Mouse (Mus musculus) thymus, postnatal 0 days (tissue): Measurements from ENCODE around the gene Xntrpc. TPM values are rescaled to one million over a fixed set of nuclear protein-coding genes. Genes with fewer than 3 reads are reported as not detected.
"Not testable (repeated sequence)": the region's sequence is repeated elsewhere in the genome, so short reads cannot be mapped to it uniquely, and the experiment has no call there.

Experiments used
- DNase-seq: peaks from one replicate; pipeline ENCODE4 v3.0.0-alpha.2; 2015; ENCODE audit warnings: low spot score
- polyA plus RNA-seq: library from polyadenylated mRNA; unstranded; fragments of >200 nt; fragmentation: Nextera tagmentation; extraction: Ambion mirVana; gene quantifications from 2 replicates; pipeline ENCODE4 v1.2.1, GENCODE M21; 2015

The Xntrpc gene
- 0.74 and 0.96 TPM in 2 replicates for polyA plus RNA-seq

GRCm38 (mm10) chr7:102065046-102065891, at the start of gene Xntrpc, which contains the start of the genes Rnf121 and Xndc1:
Gene Xntrpc (plus strand): TSS chr7:102065713.
Gene Rnf121 (minus strand): TSS chr7:102065469.
Gene Xndc1 (plus strand): TSS chr7:102065511.
- DNase-seq: peak; percentile 93

- DNase-seq: no peak
Observed at GRCm38 (mm10) chr7:102016936-102017335, 48.6 kb upstream of the Xntrpc start.

GRCm38 (mm10) chr7:102017452-102017851, 48.1 kb upstream of the Xntrpc start:
- no peak for DNase-seq

GRCm38 (mm10) chr7:102018034-102018433, 47.5 kb upstream of the Xntrpc start:
- no peak for DNase-seq

GRCm38 (mm10) chr7:102018590-102018989, 46.9 kb upstream of the Xntrpc start, which contains the start of gene Il18bp:
Gene Il18bp (minus strand): TSS chr7:102018690.
- no peak for DNase-seq

- no peak for DNase-seq
Observed at GRCm38 (mm10) chr7:102019362-102019761, 46.2 kb upstream of the Xntrpc start.

- DNase-seq: not testable (repeated sequence)
Observed at GRCm38 (mm10) chr7:102020934-102021333, 44.6 kb upstream of the Xntrpc start.

GRCm38 (mm10) chr7:102023821-102024220, 41.7 kb upstream of the Xntrpc start:
- no peak for DNase-seq

GRCm38 (mm10) chr7:102025187-102026119, 40.1 kb upstream of the Xntrpc start:
- no peak for DNase-seq

GRCm38 (mm10) chr7:102034904-102035303, 30.6 kb upstream of the Xntrpc start:
- peak; percentile 23 for DNase-seq

GRCm38 (mm10) chr7:102035534-102035933, 30.0 kb upstream of the Xntrpc start:
- no peak for DNase-seq

- no peak for DNase-seq
Observed at GRCm38 (mm10) chr7:102037318-102037717, 28.2 kb upstream of the Xntrpc start.

- no peak for DNase-seq
Observed at GRCm38 (mm10) chr7:102042314-102042713, 23.2 kb upstream of the Xntrpc start.

GRCm38 (mm10) chr7:102048524-102048923, 17.0 kb upstream of the Xntrpc start:
- peak; percentile 12 for DNase-seq

- DNase-seq: no peak
Observed at GRCm38 (mm10) chr7:102061353-102061752, 4.2 kb upstream of the Xntrpc start.

GRCm38 (mm10) chr7:102062203-102062602, 3.3 kb upstream of the Xntrpc start:
- DNase-seq: no peak

- DNase-seq: no peak
Observed at GRCm38 (mm10) chr7:102063891-102064290, 1.6 kb upstream of the Xntrpc start.

- no peak for DNase-seq
Observed at GRCm38 (mm10) chr7:102064655-102065045, 863 bp upstream of the Xntrpc start.

- DNase-seq: no peak
Observed at GRCm38 (mm10) chr7:102066363-102066762, 850 bp downstream of the Xntrpc start.

- peak; percentile 70 for DNase-seq
Observed at GRCm38 (mm10) chr7:102076714-102077296, 11.3 kb downstream of the Xntrpc start.

GRCm38 (mm10) chr7:102078517-102078916, 13.0 kb downstream of the Xntrpc start:
- peak; percentile 45 for DNase-seq
